Mouse (Mus musculus): ENCODE results near the gene Ascl2. TPM values are rescaled to one million over a fixed set of nuclear protein-coding genes. Genes with fewer than 3 reads are reported as not detected.

The Ascl2 gene
- 0.23 and 0.37 TPM in 2 replicates for total RNA-seq (2017)

DNA sequence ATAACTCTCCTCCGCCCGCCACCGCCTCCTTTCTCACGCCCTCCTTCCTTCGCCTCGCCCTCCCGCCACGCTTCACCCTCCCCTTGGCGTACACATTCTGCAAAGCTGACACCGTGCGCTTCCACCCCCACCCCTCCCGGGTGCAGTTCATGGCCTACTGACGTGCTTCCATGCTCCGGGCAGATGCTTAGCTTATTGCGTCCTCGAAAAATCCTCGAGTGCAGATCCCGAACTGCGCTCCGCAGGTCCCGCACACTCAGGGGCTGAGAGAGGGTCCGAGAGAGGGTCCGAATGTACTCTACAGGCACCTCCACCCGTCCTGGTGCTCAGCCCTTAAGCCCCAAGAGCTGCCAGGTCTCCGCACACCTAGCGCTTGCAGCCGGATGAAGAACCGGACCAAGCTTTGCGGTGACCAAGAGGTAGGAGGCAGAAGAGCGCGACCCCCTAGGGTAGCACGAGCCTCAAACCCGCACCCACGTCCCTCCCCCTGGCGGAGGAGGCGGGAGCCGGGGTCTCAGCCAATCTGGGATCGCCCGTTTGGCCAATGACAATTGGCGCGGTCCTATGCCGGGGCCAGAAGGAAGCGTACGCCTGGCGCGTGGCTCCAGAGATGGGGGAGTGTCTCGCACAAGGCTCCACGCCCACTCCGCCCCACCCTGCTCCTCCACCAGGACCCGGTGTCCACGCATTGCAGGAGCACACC is at the start of gene Ascl2:
TSS of gene Ascl2 (minus strand) at position 456 of the 703 bp plus-strand sequence.
- ATAC-seq (ENCODE audit: extremely low read depth, insufficient number of reproducible peaks, low FRiP score, poor library complexity, severe bottlenecking) = no peak

DNA sequence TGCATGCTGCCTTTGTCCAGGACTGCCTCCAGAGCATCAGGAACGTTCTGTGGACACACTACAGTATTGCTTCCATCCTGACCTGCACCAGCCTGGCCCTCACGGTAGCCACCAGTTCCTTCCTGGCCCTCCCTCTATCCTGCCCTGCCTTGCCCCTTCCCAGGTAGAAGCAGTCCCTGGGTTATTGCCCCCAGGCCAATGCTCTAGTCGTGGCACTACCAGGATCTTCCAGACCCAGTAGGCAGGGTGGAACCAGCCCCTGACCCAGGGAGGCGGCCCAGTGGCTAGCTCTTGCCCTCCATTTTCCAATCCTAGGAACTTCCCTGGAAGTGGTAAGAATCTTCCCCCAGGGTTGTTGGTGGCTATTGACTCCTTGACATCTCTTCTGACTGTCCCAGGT is 48.1 kb upstream of the Ascl2 start:
- no peak for ATAC-seq (ENCODE audit: extremely low read depth, insufficient number of reproducible peaks, low FRiP score, poor library complexity, severe bottlenecking)

DNA sequence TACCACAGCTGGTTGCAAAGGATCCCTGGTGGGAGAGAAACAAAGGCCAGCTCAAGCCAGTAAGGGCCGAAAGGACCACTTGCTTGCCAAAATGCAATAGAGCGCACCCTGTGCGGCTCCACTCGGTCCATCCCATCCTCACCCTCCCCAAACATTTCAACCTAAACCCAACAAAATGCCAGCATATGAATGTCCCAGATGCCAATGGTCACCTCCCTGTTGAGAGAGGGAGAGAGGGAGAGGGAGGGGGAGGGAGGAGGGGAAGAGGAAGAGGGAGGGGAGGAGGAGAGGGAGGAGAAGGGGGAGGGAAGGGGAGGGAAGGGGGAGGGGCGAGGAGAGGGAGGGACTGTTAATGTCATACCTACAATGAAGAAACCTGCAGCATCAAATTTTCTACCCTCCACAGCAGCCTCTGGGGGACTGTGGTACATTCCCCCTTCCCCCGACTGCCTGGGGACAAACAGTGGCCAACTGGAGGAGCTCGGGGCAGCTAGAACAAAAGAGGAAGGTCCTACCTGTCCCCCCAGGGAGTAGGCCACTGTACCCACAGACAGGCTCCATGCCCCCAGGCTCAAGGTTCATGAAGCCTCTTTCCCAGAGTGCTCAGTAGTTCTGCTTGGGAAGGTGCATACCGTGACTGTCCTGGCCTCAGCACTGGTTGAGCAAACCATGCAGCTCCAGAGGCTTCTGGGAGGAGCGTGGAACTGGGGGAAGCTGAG is 47.5 kb upstream of the Ascl2 start:
- ATAC-seq (ENCODE audit: extremely low read depth, insufficient number of reproducible peaks, low FRiP score, poor library complexity, severe bottlenecking) = no peak

DNA sequence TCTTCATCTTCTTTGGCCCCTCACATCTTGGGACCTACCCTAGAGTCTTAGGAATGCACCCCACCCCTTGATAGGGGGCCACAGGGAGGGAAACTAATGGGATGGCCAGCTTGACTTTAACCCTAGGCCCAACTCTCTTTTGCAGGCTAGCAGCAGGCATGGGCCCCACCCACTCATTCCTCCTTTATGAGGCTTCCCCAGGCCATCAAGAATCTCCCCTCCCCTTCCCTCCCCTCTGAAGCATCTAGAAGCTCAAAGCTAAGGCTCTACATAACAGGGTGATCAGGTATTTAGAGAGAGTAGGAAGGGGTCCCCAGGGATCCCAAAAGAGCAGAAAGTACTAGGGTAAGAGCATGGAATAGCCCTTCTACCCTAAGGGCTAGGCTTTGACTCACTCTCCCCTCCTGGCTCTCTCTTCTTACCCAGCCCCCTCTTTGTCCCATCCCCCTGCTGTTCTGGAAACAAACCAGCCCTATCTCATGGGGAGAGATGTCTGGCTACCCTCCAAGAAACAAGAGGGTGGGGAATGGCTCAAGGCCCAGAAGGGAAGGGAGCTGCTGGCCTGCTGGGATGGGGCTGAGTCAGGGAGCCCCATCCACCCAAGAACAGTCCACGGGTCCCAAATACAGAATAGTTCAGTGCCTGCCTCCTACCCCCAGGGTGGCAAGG is 46.8 kb upstream of the Ascl2 start:
- no peak for ATAC-seq (ENCODE audit: extremely low read depth, insufficient number of reproducible peaks, low FRiP score, poor library complexity, severe bottlenecking)

DNA sequence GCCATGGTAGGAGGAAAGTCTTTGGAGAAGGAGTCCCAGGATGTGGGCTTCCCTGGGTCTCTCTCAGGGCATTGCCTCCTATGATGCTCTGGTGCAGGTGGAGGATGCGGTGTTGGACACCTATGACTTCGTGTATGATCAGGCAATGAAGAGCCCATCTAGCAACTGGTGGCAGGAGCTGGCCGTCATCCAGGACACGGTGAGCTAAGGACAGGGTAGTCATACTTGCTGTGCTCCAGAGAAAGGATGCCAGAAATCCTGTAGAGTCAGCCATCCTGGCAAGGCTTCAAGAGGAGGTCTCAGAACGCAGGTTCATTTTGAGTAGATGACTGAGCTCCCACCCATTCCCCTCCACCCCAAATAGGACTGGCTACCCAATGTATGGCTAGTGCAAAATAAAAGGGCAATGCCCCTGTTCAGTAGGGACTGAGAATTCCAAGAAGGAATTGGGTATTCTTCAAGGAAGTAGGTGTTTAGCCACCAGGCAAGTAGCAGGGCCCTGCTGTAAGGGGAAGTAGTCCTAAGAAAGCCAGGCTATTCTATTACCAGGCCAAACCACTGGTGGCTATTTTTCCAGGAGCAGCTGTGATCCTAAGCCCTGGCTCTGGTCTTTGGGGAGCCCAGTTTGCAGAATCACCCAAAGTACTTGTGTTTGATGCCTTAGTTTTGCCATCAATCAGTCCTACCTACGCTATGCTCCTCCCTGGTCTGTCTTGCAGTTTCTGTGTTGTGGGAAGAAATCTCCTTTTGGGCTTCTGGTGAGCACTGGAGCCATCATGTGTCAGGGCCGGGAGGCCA is 46.0 kb upstream of the Ascl2 start:
- ATAC-seq (ENCODE audit: extremely low read depth, insufficient number of reproducible peaks, low FRiP score, poor library complexity, severe bottlenecking) = no peak

DNA sequence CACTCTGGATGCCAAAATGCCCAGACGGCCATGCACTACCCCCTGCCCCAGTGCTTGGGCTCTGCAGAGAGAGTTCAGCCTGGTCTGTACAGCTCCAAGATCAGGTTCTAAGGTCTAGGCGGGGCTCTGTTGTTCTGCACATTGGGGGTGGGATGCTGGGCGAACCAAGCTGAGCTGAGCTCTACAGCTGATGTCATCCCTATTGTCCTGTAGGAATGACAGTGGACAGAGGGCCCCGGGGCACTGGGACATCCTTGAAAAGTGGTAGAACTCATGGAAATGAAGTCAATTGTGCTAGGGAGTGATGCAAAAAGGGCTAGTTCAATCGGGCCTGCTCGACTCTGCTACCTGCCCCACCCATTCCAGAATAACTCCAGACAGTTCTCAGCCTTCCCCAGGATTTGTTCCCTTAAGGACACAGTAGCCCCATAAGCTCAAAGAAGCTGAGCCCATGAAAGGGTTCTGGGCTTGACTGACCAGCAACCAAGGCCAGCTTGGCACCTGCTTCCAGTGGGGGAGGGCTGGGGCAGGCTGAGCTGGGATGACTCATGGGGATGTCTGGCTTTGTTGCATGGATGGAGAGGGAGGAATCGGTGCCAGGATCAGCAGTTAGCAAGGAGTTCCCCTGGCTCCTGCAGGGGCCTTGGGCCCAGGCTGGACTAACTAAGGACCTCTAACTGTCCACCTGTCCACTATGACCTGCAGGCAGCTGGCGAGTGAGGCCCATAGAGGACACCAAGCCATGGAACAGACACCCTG is 44.5 kb upstream of the Ascl2 start:
- no peak for ATAC-seq (ENCODE audit: extremely low read depth, insufficient number of reproducible peaks, low FRiP score, poor library complexity, severe bottlenecking)

DNA sequence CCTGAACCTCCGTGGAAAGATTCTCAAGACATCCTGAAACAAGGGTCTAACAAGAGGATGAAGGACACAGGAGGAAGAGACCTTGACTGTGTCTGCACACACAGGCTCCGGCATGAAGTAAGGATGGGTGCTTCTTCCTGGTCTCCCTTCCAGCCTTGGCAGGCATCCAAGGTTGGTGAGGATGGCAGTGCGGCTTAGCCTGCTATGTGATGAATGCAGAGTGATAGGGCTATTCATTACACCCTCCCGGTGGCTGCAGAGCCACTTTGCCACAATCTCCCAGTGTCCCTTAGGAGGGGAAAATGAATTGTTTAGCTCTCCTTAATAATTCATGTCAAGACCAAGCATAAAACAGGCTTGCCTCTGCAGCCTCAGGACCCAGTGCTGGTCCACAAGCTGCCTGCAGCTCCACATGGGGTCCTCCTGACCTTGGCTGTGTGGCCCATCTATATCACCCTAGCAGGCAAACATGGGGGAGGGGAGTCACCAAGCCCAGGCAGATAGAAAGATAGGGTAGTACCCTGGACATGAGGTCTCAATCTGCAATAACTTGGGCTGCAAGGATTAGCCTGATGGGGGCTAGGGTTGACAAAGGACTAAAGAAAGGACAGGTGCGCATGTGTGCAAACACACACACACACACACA is 43.3 kb upstream of the Ascl2 start:
- no peak for ATAC-seq (ENCODE audit: extremely low read depth, insufficient number of reproducible peaks, low FRiP score, poor library complexity, severe bottlenecking)

DNA sequence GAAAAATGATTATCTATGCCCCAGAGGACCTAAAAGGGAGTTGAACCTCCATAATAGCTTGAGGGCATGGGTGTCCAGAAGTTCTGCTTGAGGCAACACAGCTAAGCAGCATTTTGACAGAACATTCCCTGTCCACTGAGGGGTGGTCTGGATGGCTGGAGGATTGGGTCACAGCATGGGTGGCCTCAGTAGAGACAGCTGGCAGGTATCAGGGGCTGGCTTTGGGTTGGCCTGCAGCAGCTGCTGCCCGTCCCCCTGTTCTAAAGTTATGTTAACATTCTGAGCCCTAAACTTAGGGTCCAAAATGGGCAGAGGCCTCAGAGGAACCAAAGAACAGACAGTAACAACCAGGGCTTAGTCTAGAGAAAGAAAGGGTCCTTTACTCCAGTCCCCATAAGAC is 42.2 kb upstream of the Ascl2 start:
- ATAC-seq (ENCODE audit: extremely low read depth, insufficient number of reproducible peaks, low FRiP score, poor library complexity, severe bottlenecking) = no peak

DNA sequence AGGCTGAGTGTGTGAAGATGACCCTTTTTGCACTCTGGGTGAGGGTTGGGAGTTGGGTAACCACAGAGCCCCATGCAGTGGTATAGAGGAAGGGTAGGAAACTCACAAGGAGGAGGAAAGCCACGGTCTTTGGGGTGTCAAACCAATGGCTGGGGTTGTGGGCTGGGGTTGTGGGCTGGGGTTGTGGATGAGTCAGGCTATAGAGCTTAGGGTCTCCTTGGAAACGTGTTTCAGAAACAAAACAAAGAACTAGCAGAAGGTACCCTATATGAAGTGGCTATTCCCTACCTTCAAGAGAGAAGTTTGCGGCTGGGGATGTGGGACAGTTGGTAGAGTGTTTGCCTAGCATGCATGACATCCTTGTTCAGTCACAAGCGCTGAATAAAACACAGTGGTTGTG is 40.9 kb upstream of the Ascl2 start:
- ATAC-seq (ENCODE audit: extremely low read depth, insufficient number of reproducible peaks, low FRiP score, poor library complexity, severe bottlenecking) = no peak

DNA sequence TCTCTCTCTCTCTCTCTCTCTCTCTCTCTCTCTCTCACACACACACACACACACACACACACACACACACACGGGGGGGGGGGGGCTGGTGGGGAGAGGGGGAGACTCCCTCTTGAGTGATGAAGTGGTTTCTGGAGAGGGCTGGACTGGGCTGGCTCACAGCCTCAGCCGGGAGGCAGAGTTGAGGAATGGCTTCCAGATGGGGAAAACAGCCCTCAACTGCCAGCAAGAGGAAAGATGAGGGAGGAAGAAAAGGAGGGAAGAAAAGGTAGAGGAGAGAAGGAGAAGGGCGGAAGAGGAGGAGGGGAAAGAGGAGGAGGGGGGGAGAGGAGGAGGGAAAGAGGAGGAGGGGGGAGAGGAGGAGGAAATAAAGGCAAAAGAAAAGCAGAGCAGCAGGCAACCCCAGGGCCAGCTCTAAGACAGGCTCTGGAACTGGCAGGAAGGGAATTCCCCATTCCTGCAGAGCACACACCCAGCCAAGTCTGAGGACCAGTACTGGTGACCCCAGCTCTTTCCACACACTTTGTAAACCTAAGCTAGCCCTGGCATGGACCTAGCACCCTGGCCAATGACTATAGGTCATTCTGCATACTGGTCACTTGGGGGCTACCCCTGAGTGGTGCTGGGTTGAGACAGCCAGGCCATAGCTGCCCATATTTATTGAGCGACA is 40.1 kb upstream of the Ascl2 start:
- ATAC-seq (ENCODE audit: extremely low read depth, insufficient number of reproducible peaks, low FRiP score, poor library complexity, severe bottlenecking) = no peak

DNA sequence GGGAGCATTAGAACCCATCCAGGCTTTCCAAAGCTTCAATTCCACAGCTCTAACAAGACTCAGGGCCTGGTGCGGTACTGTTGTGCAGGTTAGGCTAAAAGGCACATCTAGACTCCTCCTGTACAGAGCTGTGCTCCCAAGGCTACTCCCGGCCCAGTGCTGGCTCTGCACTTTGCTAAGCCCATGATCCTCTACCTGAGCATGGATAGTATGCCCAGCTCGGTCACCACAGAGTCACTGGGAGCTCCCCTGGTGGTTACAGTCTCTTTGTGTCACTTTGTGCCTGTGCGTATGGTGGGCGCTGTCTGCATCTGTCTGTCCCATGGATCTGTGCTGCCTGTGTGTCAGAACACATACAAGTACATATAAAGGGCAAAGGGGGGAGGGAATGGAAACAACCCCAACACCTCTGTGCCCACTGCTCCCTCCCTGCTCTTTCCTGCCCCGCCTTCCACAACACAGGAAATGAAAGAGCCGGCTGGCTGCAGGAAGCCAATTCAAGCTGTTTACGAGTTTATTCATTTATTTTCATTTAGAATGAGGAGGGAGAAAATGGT is 39.4 kb upstream of the Ascl2 start:
- no peak for ATAC-seq (ENCODE audit: extremely low read depth, insufficient number of reproducible peaks, low FRiP score, poor library complexity, severe bottlenecking)

DNA sequence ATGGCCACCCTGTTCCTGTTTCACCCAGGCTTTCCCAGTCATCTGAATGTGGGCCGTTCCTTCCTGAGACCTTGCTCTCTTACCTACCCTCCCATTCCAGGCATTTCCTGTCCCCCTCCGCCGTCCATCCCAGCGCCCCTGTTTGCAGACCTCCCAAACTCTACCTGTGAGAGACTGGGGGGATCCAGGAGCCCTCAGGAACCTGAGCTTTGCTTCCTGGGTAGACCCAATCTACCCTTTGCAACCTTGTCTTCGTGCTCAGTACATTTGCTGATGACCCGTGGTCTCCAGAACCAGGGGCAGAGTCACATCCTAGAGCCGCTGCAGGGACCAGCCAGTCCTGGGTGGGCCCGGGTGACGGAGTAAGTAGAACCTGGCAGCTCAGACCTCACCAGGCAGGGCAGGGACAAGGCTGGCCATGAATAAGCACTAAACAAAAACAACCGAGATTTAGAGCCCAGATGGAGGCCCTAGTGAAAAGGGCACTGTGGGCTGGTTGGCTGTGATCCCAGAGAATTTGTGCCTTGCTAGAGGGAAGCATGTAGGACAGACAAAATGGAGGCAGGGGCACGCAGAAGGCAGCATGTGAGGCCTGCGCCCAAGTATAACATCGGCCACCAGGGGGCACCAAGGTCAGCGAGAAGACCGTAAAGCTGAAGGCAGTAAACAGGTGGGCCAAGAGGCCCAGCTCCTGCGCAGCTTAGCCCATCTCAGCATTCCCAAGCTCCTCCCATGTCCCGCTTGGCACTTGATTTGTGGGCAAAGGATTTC is 38.7 kb upstream of the Ascl2 start:
- peak; percentile 70 for ATAC-seq (ENCODE audit: extremely low read depth, insufficient number of reproducible peaks, low FRiP score, poor library complexity, severe bottlenecking)

DNA sequence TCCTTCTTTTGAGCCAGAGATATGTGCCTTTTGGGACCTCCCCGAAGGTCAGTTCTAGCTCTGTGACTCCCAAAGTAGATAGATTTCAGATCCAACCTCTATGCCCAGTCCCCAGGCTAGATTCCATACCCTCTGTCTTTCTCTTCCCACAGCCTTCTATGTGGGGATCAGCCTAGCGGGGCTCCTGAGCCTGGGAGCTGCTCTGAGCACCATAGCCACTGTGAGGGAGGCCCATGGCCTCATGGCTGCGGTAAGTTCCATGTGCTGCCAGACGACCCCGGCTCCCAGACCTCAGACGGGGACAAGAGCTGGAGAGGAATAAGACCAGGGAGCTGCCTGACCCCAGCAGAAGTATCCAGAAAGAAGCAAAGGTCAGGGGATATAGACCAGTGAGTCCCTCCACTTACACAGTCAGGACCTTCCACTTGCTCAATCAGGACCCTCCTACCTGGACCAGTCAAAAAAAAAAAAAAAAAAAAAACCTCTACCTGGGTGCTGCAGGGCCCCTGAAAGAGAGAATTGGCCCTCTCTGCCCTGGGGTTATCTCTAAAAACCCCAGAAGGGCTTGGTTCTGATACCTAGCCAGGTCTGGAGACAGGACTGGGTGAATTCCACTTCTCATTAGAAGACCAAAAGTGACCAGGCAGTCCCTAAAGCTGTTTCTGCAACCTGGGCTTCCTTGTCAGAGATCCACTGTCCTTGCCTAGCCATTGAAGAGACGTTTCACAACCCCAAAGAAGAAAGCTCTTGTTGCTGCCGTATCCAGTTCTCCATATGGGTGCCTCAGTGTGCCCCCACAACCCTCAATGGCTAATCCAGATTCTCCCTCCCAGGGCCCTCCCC is 37.9 kb upstream of the Ascl2 start:
- ATAC-seq (ENCODE audit: extremely low read depth, insufficient number of reproducible peaks, low FRiP score, poor library complexity, severe bottlenecking) = no peak

DNA sequence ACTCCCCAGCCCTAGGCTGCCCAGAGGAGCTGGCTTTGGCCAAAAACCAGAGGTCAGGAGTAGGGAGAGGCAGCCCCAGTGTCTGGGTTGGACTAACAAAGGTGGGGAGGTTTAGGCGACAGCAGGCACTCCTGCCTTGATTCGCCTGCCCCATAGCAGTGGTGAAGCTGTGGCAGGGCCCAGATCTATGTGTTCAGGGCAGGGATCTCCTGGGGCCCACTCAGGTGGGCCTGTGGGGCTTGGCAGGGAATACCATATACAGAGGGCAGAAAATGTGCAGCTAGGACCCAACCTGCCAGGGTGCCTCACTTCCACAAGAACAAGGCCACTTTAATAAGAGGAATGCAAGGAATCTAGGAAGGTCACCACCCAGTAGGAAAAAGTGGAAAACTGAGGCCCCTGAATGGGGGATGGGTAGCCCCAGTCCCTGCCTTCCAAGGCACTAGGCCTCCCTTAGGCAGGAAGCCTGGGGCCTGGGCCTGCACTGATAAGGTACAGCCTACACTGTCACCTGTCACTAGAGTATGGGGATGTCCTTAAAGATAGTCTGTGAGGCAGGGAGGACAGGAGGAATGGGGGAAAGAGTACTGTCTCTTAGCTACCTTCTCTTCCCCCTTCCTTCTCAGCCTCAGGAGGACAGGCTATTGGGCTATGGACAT is 37.2 kb upstream of the Ascl2 start:
- ATAC-seq (ENCODE audit: extremely low read depth, insufficient number of reproducible peaks, low FRiP score, poor library complexity, severe bottlenecking) = no peak

DNA sequence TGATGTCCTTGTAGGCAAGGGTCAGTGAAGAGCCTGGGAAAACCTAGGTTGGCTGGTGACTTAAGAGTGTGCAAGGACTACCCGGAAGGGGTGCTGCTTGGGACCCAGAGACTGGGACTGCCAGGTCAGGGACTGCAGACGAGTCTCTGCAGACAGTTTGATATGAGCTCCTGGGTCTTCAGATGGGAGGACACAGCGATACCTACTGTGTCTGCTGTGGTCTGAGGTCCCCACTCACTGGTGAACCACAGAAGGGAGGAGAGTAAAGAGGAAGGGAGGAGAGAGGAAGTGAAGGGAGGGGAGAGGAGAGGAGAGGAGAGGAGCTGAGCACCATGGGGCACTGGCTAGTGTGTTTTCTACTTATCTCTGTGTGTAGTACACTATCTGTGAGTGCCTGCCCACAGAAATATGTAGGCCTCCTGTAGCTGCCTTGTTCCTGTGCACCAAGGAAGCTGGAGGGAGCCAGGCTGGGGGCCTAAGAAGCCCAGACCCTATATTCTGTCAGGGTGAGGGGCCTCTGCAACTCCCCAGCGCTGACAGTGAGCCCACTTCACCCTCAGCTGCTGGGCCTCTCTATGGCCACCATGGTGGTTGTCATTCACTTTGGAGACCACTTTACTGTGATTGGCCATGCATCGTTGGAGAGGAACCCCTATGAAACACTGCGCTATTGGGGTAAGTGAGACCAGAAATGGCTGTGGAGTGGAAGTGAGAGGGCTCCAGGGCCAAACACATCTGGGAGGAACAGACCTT is 36.5 kb upstream of the Ascl2 start:
- peak; percentile 14; the same call in 1 of the 2 replicates for ATAC-seq (ENCODE audit: extremely low read depth, insufficient number of reproducible peaks, low FRiP score, poor library complexity, severe bottlenecking)
